Mouse (Mus musculus) heart, postnatal 25 days (tissue): ENCODE measurements around the gene Gm15737. TPM values are rescaled to one million over a fixed set of nuclear protein-coding genes. Genes with fewer than 3 reads are reported as not detected.

Experiments
- total RNA-seq, 2 experiments: library from RNA; stranded (reverse); gene quantifications; 2 replicates each; pipeline ENCODE4 v1.2.3; 2021

Gm15737 gene
- total RNA-seq, 2 experiments from 2014 or later, result 0.29 to 0.39 TPM

Other genes with a start within 250 kb of the Gm15737 start
- 1 to 10 TPM; 6.0 to 6.1 TPM for gene Prickle2, start 163.2 kb upstream of the Gm15737 start, total RNA-seq
- gene A730049H05Rik, start 52.9 kb upstream of the Gm15737 start, total RNA-seq, result under 1 TPM in 1 of 2 experiments, not detected in 1; 0.10 TPM
- 10 to 100 TPM; 20.4 to 21.7 TPM for gene Adamts9, start 74.1 kb downstream of the Gm15737 start, total RNA-seq